Mouse (Mus musculus): ENCODE results near the gene Hsd17b13. TPM values are rescaled to one million over a fixed set of nuclear protein-coding genes. Genes with fewer than 3 reads are reported as not detected.
"Not testable (repeated sequence)": the region's sequence is repeated elsewhere in the genome, so short reads cannot be mapped to it uniquely, and the experiment has no call there.

Gene Hsd17b13
- polyA plus RNA-seq, 1 experiment from 2014 or later: 36.9 TPM

- Histone ChIP-seq H3K9me3 (ENCODE audit: control insufficient read depth, low read length) (no peaks in the 10 kb centered on the region), H3K27me3 (replicated peaks; ENCODE audit: control insufficient read depth, insufficient read depth, low read length) (peaks cover 3% of the 10 kb centered on the region; the same call in 1 of the 2 replicates), H3K27ac (ENCODE audit: low read length) (no peak overlapping the region), H3K4me1 (ENCODE audit: control insufficient read depth, insufficient read depth, low read length) (peaks cover 3% of the 10 kb centered on the region; the same call in 1 of the 2 replicates), H3K4me2 (ENCODE audit: low read depth, low read length) (no peak overlapping the region), H3K4me3 (ENCODE audit: low read length) (no peak overlapping the region), H3K36me3 (ENCODE audit: control insufficient read depth, insufficient read depth, low read length) (no peaks in the 10 kb centered on the region), H3K9ac (ENCODE audit: low read depth, low read length) (no peak overlapping the region)
- peak; percentile 55 for ATAC-seq
- WGBS: 39% methylated on average over 14 of the region's 14 CpGs
Measured at GRCm38 (mm10) chr5:103936906-103937589, 40.2 kb downstream of the Hsd17b13 start.

- H3K4me1 ChIP-seq (ENCODE audit: control insufficient read depth, insufficient read depth, low read length); H3K27ac ChIP-seq (ENCODE audit: low read length); H3K9me3 ChIP-seq (ENCODE audit: control insufficient read depth, low read length); H3K4me2 ChIP-seq (ENCODE audit: low read depth, low read length); H3K36me3 ChIP-seq (ENCODE audit: control insufficient read depth, insufficient read depth, low read length); H3K9ac ChIP-seq (ENCODE audit: low read depth, low read length); H3K27me3 ChIP-seq (replicated peaks; ENCODE audit: control insufficient read depth, insufficient read depth, low read length); H3K4me3 ChIP-seq (ENCODE audit: low read length); ATAC-seq: not testable (repeated sequence)
Measured at GRCm38 (mm10) chr5:103931924-103932323, 45.3 kb downstream of the Hsd17b13 start.

GRCm38 (mm10) chr5:103930511-103930910 is 46.7 kb downstream of the Hsd17b13 start:
- Histone ChIP-seq H3K4me2 (ENCODE audit: low read depth, low read length) (no peak overlapping the region), H3K36me3 (ENCODE audit: control insufficient read depth, insufficient read depth, low read length) (no peaks in the 10 kb centered on the region), H3K27me3 (replicated peaks; ENCODE audit: control insufficient read depth, insufficient read depth, low read length) (0 out of 2 replicates have a peak, but pooled peaks cover 3% of the 10 kb centered on the region), H3K27ac (ENCODE audit: low read length) (no peak overlapping the region), H3K9me3 (ENCODE audit: control insufficient read depth, low read length) (no peaks in the 10 kb centered on the region), H3K4me1 (ENCODE audit: control insufficient read depth, insufficient read depth, low read length) (no peaks in the 10 kb centered on the region; the same call in 1 of the 2 replicates), H3K4me3 (ENCODE audit: low read length) (no peak overlapping the region), H3K9ac (ENCODE audit: low read depth, low read length) (no peak overlapping the region)
- WGBS: 72% methylated on average over 5 of the region's 5 CpGs
- no peak for ATAC-seq

GRCm38 (mm10) chr5:103928196-103928550 is 49.0 kb downstream of the Hsd17b13 start:
- H3K4me2 ChIP-seq (ENCODE audit: low read depth, low read length): peak overlapping the region; percentile 64
- H3K4me3 ChIP-seq (ENCODE audit: low read length): no peak overlapping the region
- no peaks in the 10 kb centered on the region for H3K36me3 ChIP-seq (ENCODE audit: control insufficient read depth, insufficient read depth, low read length)
- WGBS: 69% methylated on average over 7 of the region's 7 CpGs
- no peaks in the 10 kb centered on the region for H3K9me3 ChIP-seq (ENCODE audit: control insufficient read depth, low read length)
- no peak overlapping the region for H3K27ac ChIP-seq (ENCODE audit: low read length)
- 0 out of 2 replicates have a peak, but pooled peaks cover 3% of the 10 kb centered on the region for H3K27me3 ChIP-seq (replicated peaks; ENCODE audit: control insufficient read depth, insufficient read depth, low read length)
- no peak overlapping the region for H3K9ac ChIP-seq (ENCODE audit: low read depth, low read length)
- H3K4me1 ChIP-seq (ENCODE audit: control insufficient read depth, insufficient read depth, low read length): no peaks in the 10 kb centered on the region; the same call in 1 of the 2 replicates
- ATAC-seq: 0 out of 2 replicates have a peak, but pooled peaks have one; percentile 13

- WGBS: 26% methylated on average over 27 of the region's 27 CpGs
- Histone ChIP-seq H3K36me3 (ENCODE audit: control insufficient read depth, insufficient read depth, low read length) (no peaks in the 10 kb centered on the region), H3K27me3 (replicated peaks; ENCODE audit: control insufficient read depth, insufficient read depth, low read length) (0 out of 2 replicates have a peak, but pooled peaks cover 3% of the 10 kb centered on the region), H3K4me3 (ENCODE audit: low read length) (peak overlapping the region; percentile 39), H3K4me1 (ENCODE audit: control insufficient read depth, insufficient read depth, low read length) (no peaks in the 10 kb centered on the region; the same call in 1 of the 2 replicates), H3K9ac (ENCODE audit: low read depth, low read length) (peak overlapping the region; percentile 54), H3K27ac (ENCODE audit: low read length) (no peak overlapping the region), H3K4me2 (ENCODE audit: low read depth, low read length) (peak overlapping the region; percentile 64), H3K9me3 (ENCODE audit: control insufficient read depth, low read length) (no peaks in the 10 kb centered on the region)
- peak; percentile 73 for ATAC-seq
Measured at GRCm38 (mm10) chr5:103927429-103928195, 49.6 kb downstream of the Hsd17b13 start.

- no peak overlapping the region for H3K27ac ChIP-seq (ENCODE audit: low read length)
- no peaks in the 10 kb centered on the region; the same call in 1 of the 2 replicates for H3K4me1 ChIP-seq (ENCODE audit: control insufficient read depth, insufficient read depth, low read length)
- H3K36me3 ChIP-seq (ENCODE audit: control insufficient read depth, insufficient read depth, low read length): no peaks in the 10 kb centered on the region
- H3K4me2 ChIP-seq (ENCODE audit: low read depth, low read length): no peak overlapping the region
- 69% methylated on average over 11 of the region's 12 CpGs for WGBS
- no peaks in the 10 kb centered on the region for H3K9me3 ChIP-seq (ENCODE audit: control insufficient read depth, low read length)
- no peak for ATAC-seq
- no peak overlapping the region for H3K4me3 ChIP-seq (ENCODE audit: low read length)
- no peak overlapping the region for H3K9ac ChIP-seq (ENCODE audit: low read depth, low read length)
- H3K27me3 ChIP-seq (replicated peaks; ENCODE audit: control insufficient read depth, insufficient read depth, low read length): 0 out of 2 replicates have a peak, but pooled peaks cover 3% of the 10 kb centered on the region
Measured at GRCm38 (mm10) chr5:103926398-103926797, 50.8 kb downstream of the Hsd17b13 start.

GRCm38 (mm10) chr5:103923755-103924154 is 53.5 kb downstream of the Hsd17b13 start:
- Histone ChIP-seq H3K27ac (ENCODE audit: low read length) (no peak overlapping the region), H3K9ac (ENCODE audit: low read depth, low read length) (no peak overlapping the region), H3K9me3 (ENCODE audit: control insufficient read depth, low read length) (no peaks in the 10 kb centered on the region), H3K4me3 (ENCODE audit: low read length) (no peak overlapping the region), H3K36me3 (ENCODE audit: control insufficient read depth, insufficient read depth, low read length) (no peaks in the 10 kb centered on the region), H3K27me3 (replicated peaks; ENCODE audit: control insufficient read depth, insufficient read depth, low read length) (0 out of 2 replicates have a peak, but pooled peaks cover 3% of the 10 kb centered on the region), H3K4me2 (ENCODE audit: low read depth, low read length) (no peak overlapping the region), H3K4me1 (ENCODE audit: control insufficient read depth, insufficient read depth, low read length) (no peaks in the 10 kb centered on the region; the same call in 1 of the 2 replicates)
- no peak for ATAC-seq
- 79% methylated on average over 2 of the region's 2 CpGs for WGBS

- no peak for ATAC-seq
- Histone ChIP-seq H3K9ac (ENCODE audit: low read depth, low read length) (no peak overlapping the region), H3K4me3 (ENCODE audit: low read length) (no peak overlapping the region), H3K9me3 (ENCODE audit: control insufficient read depth, low read length) (no peaks in the 10 kb centered on the region), H3K4me1 (ENCODE audit: control insufficient read depth, insufficient read depth, low read length) (no peaks in the 10 kb centered on the region; the same call in 1 of the 2 replicates), H3K27me3 (replicated peaks; ENCODE audit: control insufficient read depth, insufficient read depth, low read length) (0 out of 2 replicates have a peak, but pooled peaks cover 3% of the 10 kb centered on the region), H3K4me2 (ENCODE audit: low read depth, low read length) (no peak overlapping the region), H3K36me3 (ENCODE audit: control insufficient read depth, insufficient read depth, low read length) (no peaks in the 10 kb centered on the region), H3K27ac (ENCODE audit: low read length) (no peak overlapping the region)
- WGBS: 79% methylated on average over 6 of the region's 6 CpGs
Measured at GRCm38 (mm10) chr5:103923101-103923500, 54.1 kb downstream of the Hsd17b13 start.

- Histone ChIP-seq H3K4me1 (ENCODE audit: control insufficient read depth, insufficient read depth, low read length) (no peaks in the 10 kb centered on the region), H3K9ac (ENCODE audit: low read depth, low read length) (no peak overlapping the region), H3K36me3 (ENCODE audit: control insufficient read depth, insufficient read depth, low read length) (no peaks in the 10 kb centered on the region), H3K4me3 (ENCODE audit: low read length) (no peak overlapping the region), H3K27ac (ENCODE audit: low read length) (no peak overlapping the region), H3K9me3 (ENCODE audit: control insufficient read depth, low read length) (no peaks in the 10 kb centered on the region), H3K4me2 (ENCODE audit: low read depth, low read length) (no peak overlapping the region), H3K27me3 (replicated peaks; ENCODE audit: control insufficient read depth, insufficient read depth, low read length) (no peaks in the 10 kb centered on the region)
- WGBS: 77% methylated on average over 5 of the region's 5 CpGs
- ATAC-seq: no peak
Measured at GRCm38 (mm10) chr5:103922436-103922835, 54.8 kb downstream of the Hsd17b13 start.
